In the genomic region with DNA sequence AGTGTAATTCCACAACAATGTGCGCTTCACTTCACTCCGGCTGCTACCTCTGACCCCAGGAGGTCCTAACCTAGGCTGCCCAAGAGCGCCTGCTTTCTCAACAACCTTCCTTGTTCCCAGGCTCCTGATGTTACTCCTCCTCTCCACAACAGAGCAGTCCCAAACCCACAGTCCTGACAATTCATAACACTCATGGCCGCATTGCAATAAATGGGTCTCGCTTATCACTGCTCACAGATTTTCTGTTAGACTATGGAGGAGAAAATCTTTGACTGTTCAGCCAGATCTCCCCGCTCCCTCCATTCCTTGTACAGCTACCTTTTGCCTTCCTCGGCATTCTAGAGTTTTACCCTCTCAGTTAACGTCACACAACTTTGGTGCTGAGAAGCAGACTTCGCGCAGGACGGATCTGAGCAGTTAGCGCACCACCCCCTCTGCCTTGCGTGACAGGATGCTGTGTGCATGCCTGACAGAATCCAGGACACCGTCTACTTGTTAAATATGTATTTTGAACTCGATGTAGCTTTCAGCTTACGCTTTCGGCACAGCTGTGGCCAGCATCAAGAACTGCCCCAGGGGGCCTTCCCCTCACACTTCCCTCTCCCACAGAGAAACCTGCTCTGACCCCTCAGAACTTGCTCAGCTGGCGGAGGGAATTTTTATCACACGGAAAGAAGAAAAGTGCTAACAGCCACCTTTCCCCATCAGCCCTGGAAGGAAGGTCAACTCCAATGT, we compare ENCODE assay signal across 9 mouse cellular contexts. TPM values are rescaled to one million over a fixed set of nuclear protein-coding genes. Genes with fewer than 3 reads are reported as not detected.
A peak's percentile ranks its signal among the peaks of the same experiment; 100 is the strongest.
DNase-seq lines count a peak whose midpoint lies in the region; ATAC-seq and TF ChIP-seq lines count a peak whose summit lies in the region.
"Had no signal": no experiment of that assay in that cellular context is flagged by ENCODE, and none has a peak within 500 bp of the region (broad histone marks: within the 10 kb centered on the region; RNA-seq: fewer than 3 reads in every experiment).

A gene (minus strand): TSS at position 51 of the 735 bp plus-strand sequence.

- intact Hi-C loops in heart, adult 2 months (cut with DNase I), result no loop called here

- H3K9me3 ChIP-seq in heart, embryonic 10.5 days, result no peaks in the 10 kb centered on the region

- TF ChIP-seq CTCF in heart, adult 2 months (IDR thresholded peaks at IDR 0.05), result no peak

- 84% methylated on average over 19 of the region's 19 CpGs for WGBS in heart, adult 2 months
- 81% methylated on average over 19 of the region's 19 CpGs for WGBS in heart, embryonic 10.5 days

- H3K36me3 ChIP-seq in heart, adult 2 months (ENCODE audit: control insufficient read depth, insufficient read depth, low read length), result no peaks in the 10 kb centered on the region
- H3K36me3 ChIP-seq in heart, embryonic 10.5 days, result no peaks in the 10 kb centered on the region

- no peak for DNase-seq in heart, adult 2 months
- DNase-seq in heart, embryonic 10.5 days (ENCODE audit: low spot score), result no peak
- no peak for DNase-seq in adrenal gland, postnatal 4 days (ENCODE audit: low spot score in 2 of 2)
- no peak for DNase-seq in heart, postnatal 4 days
- DNase-seq in mesoderm, embryonic 11.5 days (ENCODE audit: low read depth, low spot score), result peak; percentile 4
- no peak for DNase-seq in cerebellum, adult 18-20 months
- no peak for DNase-seq in yolk sac, embryonic 10.5 days (ENCODE audit: low spot score)

- no peak for TF ChIP-seq POLR2A in heart, adult 2 months (IDR thresholded peaks at IDR 0.05; ENCODE audit: insufficient read depth, low read depth, low read length)

- TF ChIP-seq EP300 in heart, adult 2 months (IDR thresholded peaks at IDR 0.05; ENCODE audit: insufficient read depth, low read depth, low read length), result no peak

- no peaks in the 10 kb centered on the region for H3K79me2 ChIP-seq in heart, adult 2 months (replicated peaks; ENCODE audit: control insufficient read depth, insufficient read depth, low read length)

- H3K4me1 ChIP-seq in heart, adult 2 months (ENCODE audit: control insufficient read depth, insufficient read depth, low read length), result no peaks in the 10 kb centered on the region; the same call in none of the 2 replicates
- no peaks in the 10 kb centered on the region for H3K4me1 ChIP-seq in heart, embryonic 10.5 days

- no peak for ATAC-seq in megakaryocyte, adult 5-6 weeks (ENCODE audit: poor library complexity, severe bottlenecking)

- H3K27me3 ChIP-seq in heart, adult 2 months (ENCODE audit: control insufficient read depth, insufficient read depth, low read length), result no peaks in the 10 kb centered on the region
- H3K27me3 ChIP-seq in heart, embryonic 10.5 days (ENCODE audit: insufficient read depth, poor library complexity, severe bottlenecking), result no peaks in the 10 kb centered on the region

- H3K4me3 ChIP-seq in heart, adult 2 months, result no peak within 1 kb of the TSS
- H3K4me3 ChIP-seq in heart, embryonic 10.5 days, result no peak within 1 kb of the TSS

- H3K9ac ChIP-seq in heart, adult 2 months (ENCODE audit: low read depth, low read length), result no peak within 1 kb of the TSS

- no peak within 1 kb of the TSS for H3K27ac ChIP-seq in heart, adult 2 months
- H3K27ac ChIP-seq in heart, embryonic 10.5 days, result no peak within 1 kb of the TSS
- H3K27ac ChIP-seq: kidney, postnatal 0 days had no signal

RNA-seq across cellular contexts. Expression of the gene that starts here (rescaled TPM):
- 10 to 100 TPM; 10.1 to 11.3 TPM for total RNA-seq in heart, adult 2 months (2021)
- polyA plus RNA-seq in heart, adult 2 months (2012; rRNA removed), result 2.6 and 5.7 TPM in 2 replicates
- polyA plus RNA-seq in heart, embryonic 10.5 days (2016; fragmentation: Nextera tagmentation; extraction: Ambion mirVana), result 7.5 and 9.2 TPM in 2 replicates
- total RNA-seq in adrenal gland, postnatal 4 days (2021), result 10 to 100 TPM; 20.3 to 23.1 TPM
- 10 to 100 TPM; 27.4 to 29.3 TPM for total RNA-seq in heart, postnatal 4 days (2021)
- total RNA-seq in megakaryocyte, adult 5-6 weeks (2015), result 0.16 and 0.18 TPM in 2 replicates
- total RNA-seq in megakaryocyte, adult 5-6 weeks (2017), result 0.48 and 0.49 TPM in 2 replicates

Comparison
In these comparisons a context has a peak if more than half of its experiments do, and no peak if none do; other contexts are left out.
1. RNA of the gene that starts here (total RNA-seq): 27.4 to 29.3 TPM in heart, postnatal 4 days, 20.3 to 23.1 TPM in adrenal gland, postnatal 4 days and 10.1 to 11.3 TPM in heart, adult 2 months; 0.16 to 0.49 TPM in megakaryocyte, adult 5-6 weeks; every median in the first group is over 4 times any median in the second.